Mouse (Mus musculus) megakaryocyte-erythroid progenitor cell, adult 5 weeks (primary cell): ENCODE results near the gene Lpcat4. TPM values are rescaled to one million over a fixed set of nuclear protein-coding genes. Genes with fewer than 3 reads are reported as not detected.

ENCODE experiments used
- polyA plus RNA-seq: library from polyadenylated mRNA; stranded (reverse); fragments of >175 nt; gene quantifications from 2 replicates; pipeline ENCODE4 v1.2.3, GENCODE M21; 2012

Gene Lpcat4
- 119 and 135 TPM in 2 replicates for polyA plus RNA-seq

DNA sequence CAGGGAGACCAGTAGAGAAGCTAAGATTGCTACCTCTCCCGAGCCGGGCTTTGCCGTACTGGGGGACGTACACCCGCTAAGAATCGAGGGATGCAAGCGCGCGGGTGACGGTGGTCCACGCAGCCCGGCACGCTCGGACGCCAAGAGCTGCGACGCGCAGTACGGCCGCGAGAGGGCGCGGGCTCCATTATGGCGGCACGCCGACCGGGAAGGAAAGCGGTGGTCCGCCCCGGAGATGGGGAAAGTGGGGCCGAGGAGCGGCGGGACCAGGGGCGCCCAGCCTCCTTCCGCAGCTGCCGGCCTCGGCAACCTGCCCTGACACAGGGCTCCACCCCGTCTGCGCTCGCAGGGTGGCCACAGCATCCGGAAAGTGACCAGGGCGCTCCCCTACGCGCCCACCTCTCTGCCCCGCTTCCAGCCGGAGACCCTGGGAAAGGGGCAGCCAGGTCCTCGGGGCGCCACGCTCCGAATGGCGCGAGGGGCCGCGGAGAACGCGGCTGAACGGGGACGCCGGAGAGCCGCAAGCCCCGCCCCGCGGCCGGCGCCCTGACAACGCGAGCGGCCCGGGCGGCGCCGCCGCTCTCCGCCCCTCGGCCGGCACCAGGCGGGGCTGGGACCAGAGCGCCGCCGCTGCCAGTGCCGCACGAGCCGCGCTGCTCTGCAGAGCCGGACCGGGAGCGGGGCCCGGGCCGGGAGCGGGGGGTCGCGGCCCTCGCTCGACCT, at the start of gene Lpcat4:
Lpcat4 (plus strand) TSS at position 257 of the 723 bp plus-strand sequence.

GRCm38 (mm10) chr2:112259241-112259962, 20.1 kb downstream of the Lpcat4 start, which contains the start of gene Nutm1:
Gene Nutm1 (minus strand): TSS chr2:112259291.

GRCm38 (mm10) chr2:112261748-112262653, 22.7 kb downstream of the Lpcat4 start, which contains the start of gene Nop10:
Gene Nop10 (plus strand): TSS chr2:112261926.

GRCm38 (mm10) chr2:112265448-112266241, 26.4 kb downstream of the Lpcat4 start, which contains the start of gene Slc12a6:
Gene Slc12a6 (plus strand): TSS chr2:112265825.

GRCm38 (mm10) chr2:112266242-112266592, 26.9 kb downstream of the Lpcat4 start, which contains the start of gene Gm21985:
Gene Gm21985 (plus strand): TSS chr2:112266314.

Other genes with a start within 250 kb of the Lpcat4 start
- gene Olfr1309, start 249.2 kb upstream of the Lpcat4 start, polyA plus RNA-seq = not detected in 2 replicates
- gene Olfr1310, start 226.8 kb upstream of the Lpcat4 start, polyA plus RNA-seq = 0.01 and 0.03 TPM in 2 replicates
- gene Olfr1311, start 215.1 kb upstream of the Lpcat4 start, polyA plus RNA-seq = not detected in 2 replicates
- not detected in 2 replicates for gene Olfr1312, start 189.2 kb upstream of the Lpcat4 start, polyA plus RNA-seq
- not detected in 2 replicates for gene Olfr1313, start 161.6 kb upstream of the Lpcat4 start, polyA plus RNA-seq
- not detected in 2 replicates for gene Olfr1314, start 142.7 kb upstream of the Lpcat4 start, polyA plus RNA-seq
- gene Olfr1315-ps1, start 124.0 kb upstream of the Lpcat4 start, polyA plus RNA-seq = not detected in 2 replicates
- 0.16 TPM in 1 of 2 replicates, not detected in the other for gene Olfr1316, start 104.5 kb upstream of the Lpcat4 start, polyA plus RNA-seq
- not detected in 2 replicates for gene Olfr1317, start 99.1 kb upstream of the Lpcat4 start, polyA plus RNA-seq
- gene Olfr1318, start 85.3 kb upstream of the Lpcat4 start, polyA plus RNA-seq = not detected in 2 replicates
- gene Nutm1, start 19.8 kb downstream of the Lpcat4 start, polyA plus RNA-seq = 0.01 and 0.04 TPM in 2 replicates
- 23.1 and 27.0 TPM in 2 replicates for gene Nop10, start 22.5 kb downstream of the Lpcat4 start, polyA plus RNA-seq
- 9.4 and 9.7 TPM in 2 replicates for gene Slc12a6, start 26.4 kb downstream of the Lpcat4 start, polyA plus RNA-seq
- gene Gm21985, start 26.8 kb downstream of the Lpcat4 start, polyA plus RNA-seq = not detected in 2 replicates
- 41.4 and 43.8 TPM in 2 replicates for gene Emc4, start 128.6 kb downstream of the Lpcat4 start, polyA plus RNA-seq
- gene Katnbl1, start 139.7 kb downstream of the Lpcat4 start, polyA plus RNA-seq = 4.0 and 4.9 TPM in 2 replicates
- 2.2 and 3.0 TPM in 2 replicates for gene Emc7, start 215.5 kb downstream of the Lpcat4 start, polyA plus RNA-seq
- gene Chrm5, start 241.3 kb downstream of the Lpcat4 start, polyA plus RNA-seq = not detected in 2 replicates